26 mouse cellular contexts compared by ENCODE assay signal in genomic region chr5:91669235-91669634, GRCm38 (mm10).
DNase-seq lines count a peak whose midpoint lies in the region; ATAC-seq and TF ChIP-seq lines count a peak whose summit lies in the region.
"Had no signal": no experiment of that assay in that cellular context is flagged by ENCODE, and none has a peak within 500 bp of the region (broad histone marks: within the 10 kb centered on the region; RNA-seq: fewer than 3 reads in every experiment).

No protein-coding gene starts in this region.

- no peaks in the 10 kb centered on the region for H3K36me3 ChIP-seq in heart, embryonic 12.5 days
- H3K36me3 ChIP-seq: forebrain, embryonic 10.5 days; G1E; heart, embryonic 13.5 days; hindbrain, embryonic 12.5 days; hindbrain, embryonic 15.5 days had no signal

- no peak overlapping the region for H3K9ac ChIP-seq in heart, embryonic 12.5 days
- H3K9ac ChIP-seq: forebrain, embryonic 13.5 days; heart, embryonic 13.5 days; hindbrain, embryonic 12.5 days; hindbrain, embryonic 15.5 days had no signal

- TF ChIP-seq CTCF in left cerebral cortex, adult 2 months (IDR thresholded peaks at IDR 0.05), result no peak

- no peak overlapping the region for H3K4me2 ChIP-seq in heart, embryonic 12.5 days
- H3K4me2 ChIP-seq: forebrain, embryonic 13.5 days; heart, embryonic 13.5 days; hindbrain, embryonic 12.5 days; hindbrain, embryonic 15.5 days had no signal

- no peaks in the 10 kb centered on the region for H3K4me1 ChIP-seq in heart, embryonic 12.5 days (replicated peaks)
- H3K4me1 ChIP-seq: forebrain, embryonic 10.5 days; forebrain, embryonic 13.5 days; hindbrain, embryonic 12.5 days; hindbrain, embryonic 15.5 days had no signal

- peak; percentile 32 to 39 for DNase-seq in heart, adult 18-20 months
- peak; percentile 65 for DNase-seq in retina, postnatal 1 day
- DNase-seq in retina, embryonic 14.5 days (ENCODE audit: low spot score), result no peak
- DNase-seq in heart, postnatal 36 days, result peak; percentile 4 to 6
- DNase-seq in frontal cortex, postnatal 10 days (ENCODE audit: low spot score in 2 of 2), result no peak
- no peak for DNase-seq in left cerebral cortex, adult 2 months (ENCODE audit: extremely low spot score in 1 of 2, low spot score in 2 of 2)
- DNase-seq: adrenal gland, adult 8-10 months; adrenal gland, postnatal 25 days; B cell, adult 2 months; cerebellum, adult 11-12 months; cerebellum, adult 8-10 months; cerebellum, postnatal 10 days; cerebellum, postnatal 36 days; gastrocnemius, adult 2 months; gastrocnemius, postnatal 14 days; kidney, adult 2 months had no signal

- intact Hi-C loops in heart, postnatal 36 days (cut with DNase I), result no loop called here
- intact Hi-C loops in left cerebral cortex, adult 2 months (cut with DNase I), result no loop called here

- no peak overlapping the region for H3K27ac ChIP-seq in heart, embryonic 12.5 days (ENCODE audit: poor library complexity, severe bottlenecking)
- no peak overlapping the region for H3K27ac ChIP-seq in left cerebral cortex, adult 2 months
- H3K27ac ChIP-seq: forebrain, embryonic 10.5 days; forebrain, embryonic 13.5 days; gastrocnemius, adult 2 months; heart, embryonic 13.5 days; hindbrain, embryonic 12.5 days; hindbrain, embryonic 15.5 days had no signal

- no peaks in the 10 kb centered on the region for H3K27me3 ChIP-seq in heart, embryonic 12.5 days (replicated peaks)
- H3K27me3 ChIP-seq: CH12.LX; forebrain, embryonic 13.5 days; heart, embryonic 13.5 days; hindbrain, embryonic 12.5 days; hindbrain, embryonic 15.5 days had no signal

- 62% methylated on average over 4 of the region's 4 CpGs for WGBS in heart, embryonic 12.5 days

- H3K9me3 ChIP-seq in heart, embryonic 12.5 days (replicated peaks), result no peaks in the 10 kb centered on the region
- H3K9me3 ChIP-seq: forebrain, embryonic 10.5 days; forebrain, embryonic 13.5 days; G1E; hindbrain, embryonic 12.5 days; hindbrain, embryonic 15.5 days had no signal

- H3K4me3 ChIP-seq in heart, embryonic 12.5 days, result no peak overlapping the region
- H3K4me3 ChIP-seq in left cerebral cortex, adult 2 months, result no peak overlapping the region
- H3K4me3 ChIP-seq: forebrain, embryonic 10.5 days; forebrain, embryonic 13.5 days; gastrocnemius, adult 2 months; heart, embryonic 13.5 days; hindbrain, embryonic 12.5 days; hindbrain, embryonic 15.5 days had no signal

- no peak for ATAC-seq in heart, embryonic 12.5 days (ENCODE audit: insufficient number of reproducible peaks, low FRiP score)
- ATAC-seq: forebrain, embryonic 13.5 days; forebrain, embryonic 16.5 days; intestine, postnatal 0 days had no signal

Comparison
In these comparisons a context has a peak if more than half of its experiments do, and no peak if none do; other contexts are left out.
1. DNase-seq: peak in heart, adult 18-20 months (2 of 2), retina, postnatal 1 day (single experiment) and heart, postnatal 36 days (2 of 2); none in retina, embryonic 14.5 days (single experiment), frontal cortex, postnatal 10 days (0 of 2) and left cerebral cortex, adult 2 months (0 of 2).